Mouse (Mus musculus): ENCODE data around the gene Pif1. TPM values are rescaled to one million over a fixed set of nuclear protein-coding genes. Genes with fewer than 3 reads are reported as not detected.

Gene Pif1
- polyA plus RNA-seq, 1 experiment from 2014 or later, result 13.3 TPM

DNA sequence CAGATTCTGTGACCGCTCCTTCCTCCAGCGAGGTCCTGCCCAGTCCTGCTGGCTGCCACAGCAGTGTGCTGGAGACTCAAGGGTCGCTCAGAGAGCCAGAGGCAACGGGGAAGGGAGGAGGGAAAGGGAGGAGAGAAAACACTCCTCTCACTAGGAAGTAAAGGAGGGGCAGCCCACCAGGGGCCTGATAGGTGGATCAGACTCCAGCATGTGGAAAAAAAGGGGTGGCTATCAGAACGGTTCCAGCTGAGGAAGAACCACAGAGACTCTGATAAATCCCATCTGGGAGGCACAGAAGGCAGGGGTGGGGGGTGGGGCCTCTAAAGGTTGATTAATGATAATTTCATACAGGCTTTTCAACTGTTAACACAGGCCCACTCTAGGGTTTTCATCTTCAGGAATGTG, 32.0 kb upstream of the Pif1 start:
- H3K4me3 ChIP-seq (ENCODE audit: low read depth, low read length), result no peak overlapping the region
- 0 out of 2 replicates have a peak overlapping the region, but pooled peaks have one; percentile 30 for H3K27ac ChIP-seq (replicated peaks; ENCODE audit: low read depth, low read length)
- DNase-seq (ENCODE audit: low spot score) (no peak), ATAC-seq (ENCODE audit: insufficient number of reproducible peaks, low FRiP score, low TSS enrichment, low read depth) (no peak)
- H3K9me3 ChIP-seq (ENCODE audit: control insufficient read depth, low read length), result no peaks in the 10 kb centered on the region
- H3K9ac ChIP-seq (ENCODE audit: low read length), result no peak overlapping the region
- H3K36me3 ChIP-seq (ENCODE audit: control insufficient read depth, insufficient read depth, low read length), result 0 out of 2 replicates have a peak, but pooled peaks cover 3% of the 10 kb centered on the region
- H3K27me3 ChIP-seq (ENCODE audit: control insufficient read depth, insufficient read depth, low read length), result no peaks in the 10 kb centered on the region
- no peak overlapping the region for H3K4me2 ChIP-seq (ENCODE audit: low read depth, severe bottlenecking)
- 9% methylated on average over 5 of the region's 5 CpGs for WGBS
- H3K4me1 ChIP-seq (ENCODE audit: control insufficient read depth, insufficient read depth, low read length), result peaks cover 24% of the 10 kb centered on the region

DNA sequence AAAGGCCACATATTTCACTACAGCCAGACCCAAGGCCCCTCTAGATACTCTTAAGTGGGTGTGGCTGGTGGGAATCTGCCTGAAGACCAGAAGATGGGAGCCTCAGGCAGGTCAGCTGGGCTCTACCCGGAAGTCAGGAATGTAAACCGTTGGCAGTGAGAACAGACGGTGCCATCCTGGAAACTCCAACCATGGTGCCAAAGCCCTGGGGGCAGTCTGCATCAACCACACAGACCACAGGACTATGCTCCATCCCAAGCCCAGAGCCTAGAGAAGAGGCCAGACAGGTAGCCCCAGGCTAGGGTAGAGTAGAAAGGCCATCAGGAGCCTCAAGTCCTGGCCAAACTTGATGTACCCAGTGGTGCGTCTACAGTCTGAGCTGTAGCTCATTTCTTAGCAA, 31.3 kb upstream of the Pif1 start:
- H3K4me3 ChIP-seq (ENCODE audit: low read depth, low read length), result no peak overlapping the region
- ATAC-seq (ENCODE audit: insufficient number of reproducible peaks, low FRiP score, low TSS enrichment, low read depth) (no peak), DNase-seq (ENCODE audit: low spot score) (no peak)
- H3K36me3 ChIP-seq (ENCODE audit: control insufficient read depth, insufficient read depth, low read length), result peaks cover 6% of the 10 kb centered on the region; the same call in 1 of the 2 replicates
- no peak overlapping the region for H3K9ac ChIP-seq (ENCODE audit: low read length)
- no peaks in the 10 kb centered on the region for H3K27me3 ChIP-seq (ENCODE audit: control insufficient read depth, insufficient read depth, low read length)
- no peak overlapping the region for H3K4me2 ChIP-seq (ENCODE audit: low read depth, severe bottlenecking)
- 87% methylated on average over 4 of the region's 4 CpGs for WGBS
- H3K9me3 ChIP-seq (ENCODE audit: control insufficient read depth, low read length), result no peaks in the 10 kb centered on the region
- peaks cover 22% of the 10 kb centered on the region for H3K4me1 ChIP-seq (ENCODE audit: control insufficient read depth, insufficient read depth, low read length)
- H3K27ac ChIP-seq (replicated peaks; ENCODE audit: low read depth, low read length), result 0 out of 2 replicates have a peak overlapping the region, but pooled peaks have one; percentile 30

DNA sequence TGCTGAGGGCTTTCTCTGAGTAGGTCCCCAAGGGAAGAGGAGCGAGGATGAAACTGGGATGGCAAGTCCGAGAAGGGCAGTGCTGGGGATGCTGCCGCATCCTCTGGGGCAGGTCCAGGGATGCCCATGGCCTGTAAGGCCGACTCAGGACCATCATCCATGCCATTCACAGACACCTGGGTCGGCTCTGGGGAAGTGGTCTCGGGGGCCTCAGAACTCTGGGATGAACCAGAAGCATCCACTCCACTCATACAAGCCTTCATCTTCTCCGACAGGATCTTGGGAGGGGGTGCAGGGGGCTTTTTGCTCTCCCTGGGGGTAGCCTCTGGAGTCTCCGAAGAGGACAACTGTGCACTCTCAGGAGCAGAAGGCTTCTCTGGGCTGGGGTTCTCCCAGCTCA, 30.6 kb upstream of the Pif1 start:
- no peak overlapping the region for H3K4me2 ChIP-seq (ENCODE audit: low read depth, severe bottlenecking)
- H3K9ac ChIP-seq (ENCODE audit: low read length), result no peak overlapping the region
- ATAC-seq (ENCODE audit: insufficient number of reproducible peaks, low FRiP score, low TSS enrichment, low read depth) (no peak), DNase-seq (ENCODE audit: low spot score) (no peak)
- H3K9me3 ChIP-seq (ENCODE audit: control insufficient read depth, low read length), result no peaks in the 10 kb centered on the region
- no peaks in the 10 kb centered on the region for H3K27me3 ChIP-seq (ENCODE audit: control insufficient read depth, insufficient read depth, low read length)
- H3K27ac ChIP-seq (replicated peaks; ENCODE audit: low read depth, low read length), result no peak overlapping the region
- H3K4me3 ChIP-seq (ENCODE audit: low read depth, low read length), result no peak overlapping the region
- peaks cover 6% of the 10 kb centered on the region; the same call in 1 of the 2 replicates for H3K36me3 ChIP-seq (ENCODE audit: control insufficient read depth, insufficient read depth, low read length)
- peaks cover 15% of the 10 kb centered on the region for H3K4me1 ChIP-seq (ENCODE audit: control insufficient read depth, insufficient read depth, low read length)
- WGBS, result 88% methylated on average over 8 of the region's 8 CpGs

DNA sequence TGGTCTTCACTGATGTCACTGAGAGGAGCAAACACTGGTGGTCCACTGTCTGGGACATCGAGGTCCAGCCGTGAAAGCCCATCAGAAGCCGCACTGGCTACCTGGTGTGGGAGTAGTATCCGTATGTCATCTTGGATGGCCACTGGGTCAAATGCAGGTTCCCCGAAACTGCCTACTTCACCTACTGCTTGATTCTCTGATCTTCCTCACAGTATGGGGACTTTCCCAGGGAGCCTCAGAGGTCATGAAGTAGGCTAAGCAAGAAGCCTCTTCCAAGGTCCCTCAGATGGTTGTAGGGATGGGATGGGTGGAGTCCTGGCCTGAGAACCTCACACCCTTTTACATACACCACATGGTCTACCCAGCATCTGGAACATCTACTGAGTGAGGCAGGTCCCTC, 30.0 kb upstream of the Pif1 start:
- Histone ChIP-seq H3K27me3 (ENCODE audit: control insufficient read depth, insufficient read depth, low read length) (no peaks in the 10 kb centered on the region), H3K36me3 (ENCODE audit: control insufficient read depth, insufficient read depth, low read length) (peaks cover 6% of the 10 kb centered on the region; the same call in 1 of the 2 replicates), H3K9ac (ENCODE audit: low read length) (no peak overlapping the region), H3K4me1 (ENCODE audit: control insufficient read depth, insufficient read depth, low read length) (peaks cover 17% of the 10 kb centered on the region), H3K27ac (replicated peaks; ENCODE audit: low read depth, low read length) (no peak overlapping the region), H3K4me2 (ENCODE audit: low read depth, severe bottlenecking) (no peak overlapping the region), H3K4me3 (ENCODE audit: low read depth, low read length) (no peak overlapping the region), H3K9me3 (ENCODE audit: control insufficient read depth, low read length) (no peaks in the 10 kb centered on the region)
- ATAC-seq (ENCODE audit: insufficient number of reproducible peaks, low FRiP score, low TSS enrichment, low read depth) (no peak), DNase-seq (ENCODE audit: low spot score) (no peak)
- 96% methylated on average over 5 of the region's 5 CpGs for WGBS

DNA sequence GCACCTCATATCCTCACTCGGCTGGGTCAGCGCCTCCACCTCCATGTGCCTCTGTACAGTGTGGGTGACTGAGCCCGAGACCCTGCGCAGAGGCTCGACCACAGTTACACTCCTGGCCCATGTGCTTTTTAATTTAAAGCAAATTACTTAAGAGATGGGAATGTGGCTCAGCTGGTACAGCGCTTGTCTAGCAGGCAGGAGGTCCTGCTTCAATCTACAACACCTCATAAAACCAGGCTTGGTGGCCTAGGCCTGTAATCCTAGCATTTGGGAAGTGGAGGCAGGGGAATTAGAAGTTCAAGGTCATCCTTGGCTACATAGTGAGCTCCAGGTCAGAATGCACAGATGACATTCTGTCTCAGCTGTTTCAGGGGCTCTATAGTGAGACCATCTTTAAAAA, 28.2 kb upstream of the Pif1 start:
- 54% methylated on average over 6 of the region's 6 CpGs for WGBS
- no peaks in the 10 kb centered on the region for H3K9me3 ChIP-seq (ENCODE audit: control insufficient read depth, low read length)
- no peak overlapping the region for H3K9ac ChIP-seq (ENCODE audit: low read length)
- peaks cover 11% of the 10 kb centered on the region; the same call in 1 of the 2 replicates for H3K36me3 ChIP-seq (ENCODE audit: control insufficient read depth, insufficient read depth, low read length)
- peaks cover 20% of the 10 kb centered on the region for H3K4me1 ChIP-seq (ENCODE audit: control insufficient read depth, insufficient read depth, low read length)
- ATAC-seq (ENCODE audit: insufficient number of reproducible peaks, low FRiP score, low TSS enrichment, low read depth) (no peak), DNase-seq (ENCODE audit: low spot score) (no peak)
- no peak overlapping the region for H3K4me2 ChIP-seq (ENCODE audit: low read depth, severe bottlenecking)
- H3K27me3 ChIP-seq (ENCODE audit: control insufficient read depth, insufficient read depth, low read length), result no peaks in the 10 kb centered on the region
- no peak overlapping the region for H3K4me3 ChIP-seq (ENCODE audit: low read depth, low read length)
- no peak overlapping the region for H3K27ac ChIP-seq (replicated peaks; ENCODE audit: low read depth, low read length)

DNA sequence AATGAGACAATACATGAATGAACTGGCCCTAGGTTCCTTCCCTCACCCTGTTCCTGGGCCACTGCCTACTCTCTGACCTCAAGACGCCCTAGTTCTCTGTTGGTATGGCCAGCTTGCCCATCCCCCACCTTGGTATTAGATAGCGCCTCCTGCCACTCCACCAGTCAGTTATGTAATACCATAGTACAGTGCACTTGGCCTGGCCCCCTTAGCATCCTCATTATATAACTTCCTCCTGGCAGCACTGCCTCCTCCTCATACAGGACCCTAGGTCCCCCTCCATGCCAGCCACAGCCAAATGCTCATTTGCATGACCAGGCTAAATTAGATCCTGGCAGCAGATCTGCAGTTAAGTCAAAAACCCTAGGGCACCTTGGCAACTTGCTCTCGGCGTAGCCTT, 25.9 kb upstream of the Pif1 start:
- Histone ChIP-seq H3K4me1 (ENCODE audit: control insufficient read depth, insufficient read depth, low read length) (peaks cover 9% of the 10 kb centered on the region; the same call in 1 of the 2 replicates), H3K4me2 (ENCODE audit: low read depth, severe bottlenecking) (no peak overlapping the region), H3K9ac (ENCODE audit: low read length) (no peak overlapping the region), H3K4me3 (ENCODE audit: low read depth, low read length) (no peak overlapping the region), H3K27me3 (ENCODE audit: control insufficient read depth, insufficient read depth, low read length) (no peaks in the 10 kb centered on the region), H3K36me3 (ENCODE audit: control insufficient read depth, insufficient read depth, low read length) (peaks cover 11% of the 10 kb centered on the region; the same call in 1 of the 2 replicates), H3K27ac (replicated peaks; ENCODE audit: low read depth, low read length) (no peak overlapping the region), H3K9me3 (ENCODE audit: control insufficient read depth, low read length) (no peaks in the 10 kb centered on the region)
- WGBS, result 92% methylated on average over 4 of the region's 4 CpGs
- ATAC-seq (ENCODE audit: insufficient number of reproducible peaks, low FRiP score, low TSS enrichment, low read depth), result no peak
- no peak for DNase-seq (ENCODE audit: low spot score)

- H3K27ac ChIP-seq (replicated peaks; ENCODE audit: low read depth, low read length), result no peak overlapping the region; the same call in 1 of the 2 replicates
- no peak overlapping the region for H3K9ac ChIP-seq (ENCODE audit: low read length)
- H3K9me3 ChIP-seq (ENCODE audit: control insufficient read depth, low read length), result no peaks in the 10 kb centered on the region
- H3K36me3 ChIP-seq (ENCODE audit: control insufficient read depth, insufficient read depth, low read length), result peaks cover 8% of the 10 kb centered on the region
- WGBS, result 35% methylated on average over 4 of the region's 4 CpGs
- no peaks in the 10 kb centered on the region for H3K27me3 ChIP-seq (ENCODE audit: control insufficient read depth, insufficient read depth, low read length)
- DNase-seq (ENCODE audit: low spot score) (no peak), ATAC-seq (ENCODE audit: insufficient number of reproducible peaks, low FRiP score, low TSS enrichment, low read depth) (0 out of 2 replicates have a peak, but pooled peaks have one; percentile 39)
- H3K4me2 ChIP-seq (ENCODE audit: low read depth, severe bottlenecking), result no peak overlapping the region
- no peak overlapping the region for H3K4me3 ChIP-seq (ENCODE audit: low read depth, low read length)
- peaks cover 9% of the 10 kb centered on the region; the same call in 1 of the 2 replicates for H3K4me1 ChIP-seq (ENCODE audit: control insufficient read depth, insufficient read depth, low read length)
These were observed 24.9 kb upstream of the Pif1 start for GRCm38 (mm10) chr9:65562081-65562506.

- H3K4me2 ChIP-seq (ENCODE audit: low read depth, severe bottlenecking), result no peak overlapping the region
- H3K36me3 ChIP-seq (ENCODE audit: control insufficient read depth, insufficient read depth, low read length), result peaks cover 10% of the 10 kb centered on the region
- no peak overlapping the region for H3K4me3 ChIP-seq (ENCODE audit: low read depth, low read length)
- H3K27ac ChIP-seq (replicated peaks; ENCODE audit: low read depth, low read length), result no peak overlapping the region
- WGBS, result 93% methylated on average over 5 of the region's 5 CpGs
- H3K4me1 ChIP-seq (ENCODE audit: control insufficient read depth, insufficient read depth, low read length), result peaks cover 9% of the 10 kb centered on the region; the same call in 1 of the 2 replicates
- ATAC-seq (ENCODE audit: insufficient number of reproducible peaks, low FRiP score, low TSS enrichment, low read depth) (no peak), DNase-seq (ENCODE audit: low spot score) (no peak)
- no peaks in the 10 kb centered on the region for H3K9me3 ChIP-seq (ENCODE audit: control insufficient read depth, low read length)
- H3K27me3 ChIP-seq (ENCODE audit: control insufficient read depth, insufficient read depth, low read length), result no peaks in the 10 kb centered on the region
- H3K9ac ChIP-seq (ENCODE audit: low read length), result no peak overlapping the region
These were observed 23.9 kb upstream of the Pif1 start for GRCm38 (mm10) chr9:65563073-65563472.

DNA sequence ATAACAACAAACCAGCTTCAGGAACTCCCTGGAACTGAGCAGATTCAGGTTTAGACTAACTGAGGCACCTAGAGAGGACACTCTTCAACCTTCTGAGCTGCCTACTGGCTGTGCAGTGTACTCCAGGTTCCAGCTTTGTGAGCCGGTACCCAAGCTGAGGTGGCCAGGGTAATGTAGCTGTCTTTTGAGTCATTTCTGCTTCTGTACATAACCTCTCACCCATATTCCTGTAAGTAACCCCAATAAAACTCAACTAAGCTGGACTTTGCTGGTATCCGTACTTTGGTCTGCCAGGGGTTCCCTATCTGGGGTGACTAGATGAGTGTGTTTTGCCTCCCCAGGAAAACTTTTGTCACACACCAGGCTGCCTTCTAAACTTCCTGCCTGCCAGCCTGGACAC, 22.3 kb upstream of the Pif1 start:
- H3K9me3 ChIP-seq (ENCODE audit: control insufficient read depth, low read length), result no peaks in the 10 kb centered on the region
- ATAC-seq (ENCODE audit: insufficient number of reproducible peaks, low FRiP score, low TSS enrichment, low read depth) (no peak), DNase-seq (ENCODE audit: low spot score) (no peak)
- no peak overlapping the region for H3K27ac ChIP-seq (replicated peaks; ENCODE audit: low read depth, low read length)
- peaks cover 10% of the 10 kb centered on the region for H3K36me3 ChIP-seq (ENCODE audit: control insufficient read depth, insufficient read depth, low read length)
- 0 out of 2 replicates have a peak, but pooled peaks cover 6% of the 10 kb centered on the region for H3K4me1 ChIP-seq (ENCODE audit: control insufficient read depth, insufficient read depth, low read length)
- no peak overlapping the region for H3K9ac ChIP-seq (ENCODE audit: low read length)
- H3K4me2 ChIP-seq (ENCODE audit: low read depth, severe bottlenecking), result no peak overlapping the region
- H3K4me3 ChIP-seq (ENCODE audit: low read depth, low read length), result no peak overlapping the region
- WGBS, result 94% methylated on average over 2 of the region's 2 CpGs
- no peaks in the 10 kb centered on the region for H3K27me3 ChIP-seq (ENCODE audit: control insufficient read depth, insufficient read depth, low read length)

Data from limb, embryonic 11.5 days (tissue).